Mouse (Mus musculus): ENCODE data around the gene Lrp2.
A peak's percentile ranks its signal among the peaks of the same experiment; 100 is the strongest.

Lrp2 gene

DNA sequence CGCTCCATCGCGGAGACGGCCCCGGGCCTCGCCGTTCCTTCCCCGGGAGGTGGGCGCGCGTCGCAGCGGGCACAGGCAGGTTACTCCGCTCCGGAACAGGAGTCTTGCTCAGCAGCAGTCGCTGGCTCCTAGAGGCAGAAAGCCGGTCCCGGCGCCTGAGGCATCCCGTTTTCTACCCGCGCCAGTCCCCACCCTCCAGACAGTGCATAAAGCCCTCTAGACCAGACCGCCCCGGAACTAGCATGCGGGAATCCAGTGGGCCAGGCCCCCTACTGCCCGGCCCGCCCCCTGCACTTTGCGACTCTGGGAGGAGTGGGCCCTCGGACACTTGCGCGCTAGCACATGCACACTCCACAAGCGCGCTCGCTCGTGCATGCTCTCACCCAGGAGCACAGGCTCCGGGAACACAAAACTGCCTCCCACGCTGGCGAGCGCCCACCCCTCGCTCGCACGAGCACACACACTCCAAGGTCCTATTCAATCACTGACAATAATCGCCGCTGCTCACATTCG is at the start of gene Lrp2:
TSS of gene Lrp2 (minus strand) at position 180 of the 513 bp plus-strand sequence.
- no peak for DNase-seq (ENCODE audit: low read depth)

- DNase-seq (ENCODE audit: low read depth) = peak; percentile 83
These were observed 49.3 kb upstream of the Lrp2 start for GRCm38 (mm10) chr2:69635064-69635701.

- DNase-seq (ENCODE audit: low read depth) = peak; percentile 42
These were observed 45.6 kb upstream of the Lrp2 start for GRCm38 (mm10) chr2:69631449-69631848.

DNA sequence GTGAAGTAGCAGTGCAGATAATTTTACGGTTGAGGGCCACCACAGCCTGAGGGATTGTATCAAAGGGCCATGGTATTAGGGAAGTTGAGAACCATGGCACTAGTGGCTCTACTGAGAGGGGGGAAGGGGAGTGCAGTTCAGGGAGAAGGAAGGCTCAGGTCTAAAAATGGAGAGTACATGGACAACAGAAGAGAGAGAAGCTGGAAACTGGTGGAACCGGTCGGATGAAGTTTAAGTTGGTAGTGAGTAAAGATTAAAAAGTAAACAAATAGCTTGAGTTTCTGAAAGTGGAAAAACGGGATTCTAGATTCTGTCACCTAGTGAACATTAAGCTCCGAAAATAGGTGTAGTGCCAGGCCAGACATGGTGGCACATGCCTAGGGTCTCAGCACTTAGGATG is 44.9 kb upstream of the Lrp2 start:
- DNase-seq (ENCODE audit: low read depth) = no peak

- no peak for DNase-seq (ENCODE audit: low read depth)
These were observed 44.0 kb upstream of the Lrp2 start for GRCm38 (mm10) chr2:69629914-69630313.

- DNase-seq (ENCODE audit: low read depth) = no peak
These were observed 43.4 kb upstream of the Lrp2 start for GRCm38 (mm10) chr2:69629215-69629614.

DNA sequence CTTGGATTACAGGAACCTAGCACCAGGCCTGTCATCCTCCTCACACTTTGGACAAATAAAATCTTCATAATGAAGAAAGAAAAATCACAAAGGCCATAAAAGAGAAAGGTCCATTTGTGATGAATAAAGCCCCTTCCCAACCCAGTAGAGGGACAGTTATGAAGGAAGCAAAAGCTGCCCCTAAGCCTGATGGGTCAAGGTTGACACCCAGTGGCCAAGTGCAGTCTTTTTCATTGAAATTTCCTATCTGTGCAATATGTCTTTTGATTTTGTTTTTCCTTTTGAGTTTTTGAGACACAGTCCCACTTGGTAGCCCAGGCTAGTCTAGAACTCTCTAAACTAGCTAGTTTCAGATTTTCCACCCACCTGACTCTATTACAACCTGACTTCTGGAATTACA is 33.4 kb upstream of the Lrp2 start:
- DNase-seq (ENCODE audit: low read depth) = no peak

- DNase-seq (ENCODE audit: low read depth) = no peak
These were observed 32.5 kb upstream of the Lrp2 start for GRCm38 (mm10) chr2:69618336-69618735.

DNA sequence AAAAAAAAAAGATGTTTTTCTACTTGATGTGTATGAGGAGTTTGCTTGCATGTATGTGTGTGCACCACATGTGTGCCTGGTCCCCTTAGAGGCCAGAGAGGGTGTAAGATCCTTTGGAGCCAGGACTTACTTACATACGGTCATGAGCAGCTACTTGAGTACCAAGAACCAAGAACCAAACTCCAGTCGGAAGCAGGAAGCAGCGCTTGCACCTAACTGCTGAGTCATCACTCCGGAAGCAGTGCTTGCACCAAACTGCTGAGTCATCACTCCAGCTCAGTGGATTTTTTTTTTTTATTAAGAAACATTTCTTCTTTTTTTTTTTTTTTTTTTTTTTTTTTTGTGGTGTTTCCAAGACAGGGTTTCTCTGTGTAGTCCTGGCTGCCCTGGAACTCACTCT is 27.4 kb upstream of the Lrp2 start:
- DNase-seq (ENCODE audit: low read depth) = no peak

DNA sequence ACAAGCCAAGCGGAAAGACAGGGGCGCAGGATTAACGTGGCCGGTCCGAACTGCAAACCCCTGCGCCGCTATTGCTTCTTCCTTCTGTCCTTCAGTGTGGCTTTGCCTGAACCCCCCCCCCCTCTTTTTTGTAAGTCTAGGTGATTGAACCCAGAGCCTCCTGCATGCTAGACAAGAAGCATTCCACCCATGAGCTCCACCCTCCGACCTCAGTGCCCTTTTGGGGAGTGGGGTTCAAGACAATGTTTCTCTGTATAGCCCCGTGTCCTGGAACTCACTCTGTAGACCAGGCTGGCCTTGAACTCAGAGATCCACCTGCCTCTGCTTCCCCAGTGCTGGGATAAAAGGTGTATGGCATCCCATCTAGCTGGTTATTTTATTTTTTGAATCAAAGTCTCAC is 26.9 kb upstream of the Lrp2 start:
- no peak for DNase-seq (ENCODE audit: low read depth)

DNA sequence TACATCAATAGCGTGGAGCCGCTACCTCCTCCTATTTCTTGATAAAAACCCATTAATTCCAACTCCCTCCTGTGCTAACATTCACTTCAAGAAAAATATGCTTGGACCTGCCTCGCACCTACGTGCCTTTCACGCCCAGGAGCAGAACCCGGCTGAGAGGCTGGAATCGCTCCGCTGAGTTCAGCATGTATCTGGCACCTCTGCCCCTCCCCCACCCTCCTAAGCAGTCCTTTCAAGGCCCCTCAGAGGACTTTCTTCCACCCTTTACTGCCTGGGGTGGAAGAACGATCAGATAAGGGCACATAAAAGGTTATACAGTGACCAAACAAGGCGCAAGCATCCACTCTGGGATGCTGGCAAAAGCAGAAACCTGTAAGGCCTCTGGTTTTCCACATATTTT is 26.4 kb upstream of the Lrp2 start:
- no peak for DNase-seq (ENCODE audit: low read depth)

DNA sequence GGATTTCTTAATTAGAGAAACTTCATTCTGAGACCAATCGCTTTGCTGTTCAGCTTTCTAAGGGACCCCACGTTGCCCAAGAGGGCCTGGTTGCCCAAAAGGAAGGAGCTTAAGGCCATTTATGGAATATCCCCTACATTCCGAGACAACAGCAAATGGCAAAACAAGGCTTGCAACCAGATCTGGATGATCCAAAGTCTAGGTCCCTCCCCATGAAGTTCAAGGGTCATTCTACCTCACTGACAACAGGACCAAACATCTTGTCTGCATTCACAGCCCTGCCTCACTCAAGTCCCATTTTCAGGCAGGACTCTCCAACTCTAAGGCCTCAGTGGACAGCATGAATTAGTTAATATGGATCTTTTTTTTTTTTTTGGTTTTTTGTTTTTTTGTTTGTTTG is 20.8 kb upstream of the Lrp2 start:
- DNase-seq (ENCODE audit: low read depth) = no peak

DNA sequence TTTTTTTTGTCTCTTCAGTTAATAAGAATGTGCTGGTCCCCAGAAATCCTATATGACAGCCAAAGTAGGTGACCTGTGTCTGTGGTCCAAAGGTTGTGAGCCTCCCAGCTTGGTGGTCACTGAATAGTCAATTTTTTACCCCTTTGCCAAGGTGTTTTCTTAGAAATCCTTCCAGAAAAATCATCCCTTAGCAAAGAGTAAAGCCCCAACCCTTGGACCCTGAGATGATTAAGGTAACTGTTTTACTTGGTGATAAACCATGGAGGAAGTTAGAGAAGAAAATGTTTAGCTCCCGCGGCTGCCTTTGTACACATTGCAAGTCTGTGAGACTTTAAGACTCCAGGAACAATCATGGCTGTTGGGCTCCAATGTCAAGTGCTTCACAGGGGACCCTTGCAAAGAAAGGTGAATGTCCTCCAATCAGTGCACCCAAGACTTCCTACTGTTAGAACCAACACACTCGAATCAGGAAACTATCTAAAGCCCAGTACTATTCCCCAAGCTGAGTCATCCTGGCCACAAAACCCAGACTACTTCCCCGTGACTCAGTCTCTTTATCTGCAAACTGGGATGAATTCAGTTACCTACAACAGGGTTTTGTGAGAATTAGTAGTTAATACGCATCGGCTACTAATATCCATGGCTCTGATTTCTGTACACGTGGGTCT is 18.0 kb upstream of the Lrp2 start:
- no peak for DNase-seq (ENCODE audit: low read depth)

- DNase-seq (ENCODE audit: low read depth) = no peak
These were observed 7.3 kb upstream of the Lrp2 start for GRCm38 (mm10) chr2:69593168-69593567.

DNA sequence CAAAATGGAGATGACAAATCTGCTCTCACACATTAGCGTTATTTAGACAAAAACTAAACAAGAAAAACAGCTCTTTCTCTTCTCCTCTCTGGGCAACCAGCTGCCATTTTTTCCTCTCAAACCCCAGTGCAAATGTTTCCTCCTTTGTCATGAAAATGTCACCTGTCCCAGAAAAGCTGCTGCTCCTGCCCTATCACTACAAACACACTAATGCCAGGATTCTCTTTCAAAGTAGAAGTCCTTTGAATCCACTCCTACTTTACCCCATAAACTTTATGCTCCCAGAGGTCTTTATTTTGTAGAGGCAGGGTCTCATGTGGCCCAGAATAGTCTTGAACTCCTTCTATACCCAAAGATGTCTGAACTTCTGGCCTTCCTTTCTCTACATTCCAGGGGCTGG is 6.7 kb upstream of the Lrp2 start:
- no peak for DNase-seq (ENCODE audit: low read depth)

DNA sequence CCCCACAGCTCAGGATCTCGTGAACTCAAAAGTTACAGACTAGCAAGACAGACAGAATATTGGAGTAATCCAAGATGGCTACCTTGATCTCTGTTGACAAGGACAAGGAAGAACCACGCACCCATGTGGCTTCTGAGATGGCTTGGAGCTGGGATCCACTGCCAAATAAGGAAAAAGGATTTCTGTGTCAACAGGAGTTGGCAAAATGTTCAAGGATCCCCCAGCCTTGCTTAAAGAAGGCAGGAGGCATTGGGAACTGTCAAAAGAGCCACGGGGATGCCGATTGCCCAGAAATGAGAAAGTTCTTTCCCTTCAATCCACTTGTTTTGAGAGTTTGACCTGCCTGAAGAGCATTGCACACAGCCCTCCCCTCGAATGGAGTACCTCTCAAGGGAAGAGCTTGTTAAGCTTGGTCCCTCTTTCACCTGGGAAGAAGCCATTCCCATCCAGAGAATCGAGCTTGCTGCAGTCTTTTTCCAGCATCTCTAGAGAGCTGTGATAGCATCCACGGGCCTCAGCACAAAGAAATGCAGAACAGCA is 6.2 kb upstream of the Lrp2 start:
- DNase-seq (ENCODE audit: low read depth) = no peak

DNA sequence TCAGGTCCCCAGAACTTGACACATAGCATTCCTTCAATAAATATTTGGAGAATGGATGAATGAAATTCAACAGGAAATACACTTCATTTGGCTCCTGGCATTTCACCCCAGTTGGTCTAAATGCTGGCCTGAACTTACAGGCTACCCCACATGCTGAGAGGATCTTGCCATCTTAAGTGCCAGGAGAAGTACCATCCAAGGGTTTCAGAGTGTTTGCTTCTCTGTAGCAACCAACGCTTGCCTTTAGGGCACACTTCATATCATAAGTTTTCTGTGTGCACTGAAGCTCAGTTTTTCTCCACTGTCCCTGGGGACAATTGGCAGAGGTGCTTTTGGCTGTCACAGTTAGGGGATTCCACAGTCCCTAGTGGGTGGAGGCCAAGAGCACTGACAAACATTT is 4.7 kb upstream of the Lrp2 start:
- no peak for DNase-seq (ENCODE audit: low read depth)

DNA sequence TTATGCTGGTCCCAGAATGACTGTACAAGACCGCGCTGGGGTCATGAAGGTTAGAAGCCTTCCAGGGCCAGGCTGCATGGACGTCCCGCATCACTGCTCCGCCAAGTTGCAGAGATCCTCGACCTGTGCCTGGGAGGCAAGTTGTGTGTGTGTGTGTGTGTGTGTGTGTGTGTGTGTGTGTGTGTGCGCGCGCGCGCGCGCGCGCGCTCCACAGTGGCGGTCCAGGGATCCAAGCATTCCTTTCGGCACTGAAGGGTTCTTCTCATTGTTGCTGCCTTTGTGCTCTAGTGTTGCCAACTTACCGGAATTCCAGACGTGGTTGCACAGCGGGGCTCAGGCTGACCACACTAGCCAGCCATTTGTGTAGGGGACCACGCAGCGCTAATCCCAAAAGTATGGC is 2.0 kb upstream of the Lrp2 start:
- DNase-seq (ENCODE audit: low read depth) = no peak

DNA sequence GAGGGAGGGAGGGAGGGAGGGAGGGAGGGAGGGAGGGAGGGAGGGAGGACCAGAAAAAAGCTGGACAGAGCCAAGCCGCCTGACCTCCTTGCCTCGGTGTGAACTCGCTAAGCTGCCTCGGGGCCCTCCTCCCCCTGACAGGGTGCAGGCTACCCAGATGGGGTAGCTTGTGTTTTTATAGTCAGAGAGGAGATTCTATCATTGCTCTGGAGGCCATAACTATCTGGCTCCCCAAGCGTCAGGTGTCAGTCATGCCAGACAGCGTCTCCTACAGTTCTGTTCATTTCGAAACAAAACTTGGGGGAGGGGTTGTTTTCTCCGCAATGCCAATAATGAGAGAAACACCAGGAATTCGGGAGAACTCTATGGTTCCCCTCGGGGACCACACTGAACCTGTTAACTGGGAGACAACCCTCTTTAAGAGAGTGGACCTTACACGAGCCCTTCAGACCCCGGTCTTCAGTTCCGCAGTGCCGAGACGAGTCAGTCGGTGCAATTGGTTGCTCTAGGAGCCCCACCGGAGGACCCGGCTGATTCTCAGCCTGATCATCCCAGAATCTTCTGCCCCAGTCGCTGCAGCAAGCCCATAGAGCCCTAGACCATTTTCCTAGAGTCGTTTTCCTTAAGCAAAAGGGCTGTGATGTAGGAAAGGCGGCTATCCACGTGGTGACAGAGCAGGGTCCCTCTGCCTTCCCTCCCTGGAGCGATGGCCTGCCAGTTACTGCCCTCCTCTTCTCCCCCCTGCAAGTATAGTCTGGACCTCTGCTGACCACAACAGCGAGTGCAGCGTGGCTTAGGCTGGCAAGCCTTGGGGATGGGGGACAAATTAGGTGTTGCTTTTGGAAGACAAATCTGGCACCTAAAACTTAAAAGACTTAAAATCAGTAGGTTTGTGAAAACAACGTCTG is 1.2 kb upstream of the Lrp2 start:
- DNase-seq (ENCODE audit: low read depth) = no peak

- no peak for DNase-seq (ENCODE audit: low read depth)
These were observed 527 bp downstream of the Lrp2 start for GRCm38 (mm10) chr2:69585191-69585885.

DNA sequence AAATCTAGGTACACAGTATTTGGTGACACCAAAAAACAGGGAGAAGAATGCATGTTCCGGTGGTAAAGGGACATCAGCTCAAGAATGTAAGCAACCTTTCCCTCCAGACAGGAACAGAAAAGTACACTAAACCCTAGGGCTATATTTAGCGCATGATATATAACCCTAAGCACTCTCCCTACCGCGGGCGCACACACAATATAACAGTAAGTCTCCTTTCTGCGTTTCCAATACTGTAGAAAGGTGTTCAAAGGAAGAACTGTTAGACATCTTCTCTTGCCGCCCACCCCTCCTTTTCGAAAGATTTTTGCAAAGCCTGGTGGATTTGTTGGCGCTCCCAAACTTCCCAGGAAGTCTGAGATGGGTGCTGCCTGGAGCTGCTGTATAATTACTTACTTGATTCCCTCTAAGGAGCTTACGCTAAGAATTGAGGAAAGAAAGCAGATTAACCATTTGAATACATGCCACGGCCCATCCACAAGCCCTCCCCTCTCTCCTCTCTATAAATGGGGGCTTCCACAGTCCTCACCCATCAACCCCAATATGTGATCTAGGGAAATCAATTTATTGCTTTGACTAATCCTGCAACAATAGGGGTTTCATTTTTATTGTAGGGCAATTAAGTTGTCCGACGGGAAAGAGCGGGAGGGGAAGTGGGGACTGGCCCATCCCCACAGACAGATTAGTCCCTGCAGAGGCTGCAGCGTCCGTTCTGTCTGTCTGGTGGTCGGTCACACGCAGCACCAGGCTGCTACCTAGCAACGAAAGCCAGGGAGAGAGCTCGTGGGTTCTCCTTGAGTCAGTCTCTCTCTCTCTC is 1.5 kb downstream of the Lrp2 start:
- DNase-seq (ENCODE audit: low read depth) = no peak
